Mouse (Mus musculus): ENCODE data around the gene Bcl6. TPM values are rescaled to one million over a fixed set of nuclear protein-coding genes. Genes with fewer than 3 reads are reported as not detected.

The Bcl6 gene
- total RNA-seq, 2 experiments from 2014 or later: 21.2 to 24.4 TPM

- peak in 1 of 2 experiments; percentile 4 for DNase-seq
Measured at GRCm38 (mm10) chr16:23927301-23928114, 61.1 kb downstream of the Bcl6 start.

GRCm38 (mm10) chr16:23922906-23923305 lies 65.7 kb downstream of the Bcl6 start:
- no peak for DNase-seq

GRCm38 (mm10) chr16:23921697-23922096 lies 67.0 kb downstream of the Bcl6 start:
- no peak for DNase-seq

GRCm38 (mm10) chr16:23919418-23919817 lies 69.2 kb downstream of the Bcl6 start:
- no peak for DNase-seq

Other genes with a start within 250 kb of the Bcl6 start
- not detected for gene Sst, start 97.9 kb downstream of the Bcl6 start, total RNA-seq (2021)
- gene Rtp2, start 56.5 kb downstream of the Bcl6 start, total RNA-seq (2021): not detected
- gene Gm37419, start 370 bp downstream of the Bcl6 start, total RNA-seq (2021): not detected

Data from heart, adult 18-20 months (tissue).